Mouse (Mus musculus) frontal cortex, postnatal 10 days (tissue): ENCODE measurements at regions not wholly inside any gene's neighbourhood (a gene's known extent, or its start where the extent isn't known, plus 50 kb on each side); places are given as distances from the start of the nearest gene placed in this dataset.

Experiments used
- DNase-seq, 2 experiments: peaks; one replicate each; pipeline ENCODE4 v3.0.0; 2022; ENCODE audit warnings: low spot score in 2 of 2, mixed read lengths in 1 of 2

- DNase-seq = no peak
Measured at GRCm38 (mm10) chr8:7827811-7828210, 833.2 kb downstream of the Efnb2 start.

GRCm38 (mm10) chr8:7808395-7808794, 852.6 kb downstream of the Efnb2 start:
- no peak for DNase-seq

- no peak for DNase-seq
Measured at GRCm38 (mm10) chr8:7799221-7799620, 861.8 kb downstream of the Efnb2 start.

GRCm38 (mm10) chr8:7796156-7796555, 864.9 kb downstream of the Efnb2 start:
- no peak for DNase-seq

GRCm38 (mm10) chr8:7763820-7764219, 897.2 kb downstream of the Efnb2 start:
- DNase-seq = no peak

GRCm38 (mm10) chr8:7760987-7761386, 900.1 kb downstream of the Efnb2 start:
- no peak for DNase-seq

- DNase-seq = no peak
Measured at GRCm38 (mm10) chr8:7732726-7733125, 928.3 kb downstream of the Efnb2 start.

- DNase-seq = no peak
Measured at GRCm38 (mm10) chr8:7721880-7722279, 939.2 kb downstream of the Efnb2 start.

- DNase-seq = peak; percentile 14 to 28
Measured at GRCm38 (mm10) chr8:7718898-7719696, 941.9 kb downstream of the Efnb2 start.

- DNase-seq = no peak
Measured at GRCm38 (mm10) chr8:7710764-7711163, 950.3 kb downstream of the Efnb2 start.

- DNase-seq = no peak
Measured at GRCm38 (mm10) chr8:7709406-7709805, 951.6 kb downstream of the Efnb2 start.

GRCm38 (mm10) chr8:7691355-7691996, 969.6 kb downstream of the Efnb2 start:
- no peak for DNase-seq

GRCm38 (mm10) chr8:7653804-7654203, 1007.2 kb downstream of the Efnb2 start:
- DNase-seq = no peak
